Mouse (Mus musculus) naive thymus-derived CD4-positive, alpha-beta T cell, adult 2 months (primary cell): ENCODE data around the gene Vmn1r46.
"Not testable (repeated sequence)": the region's sequence is repeated elsewhere in the genome, so short reads cannot be mapped to it uniquely, and the experiment has no call there.

Source experiments
- DNase-seq: peaks from one replicate; pipeline ENCODE4 v3.0.0-alpha.2; 2011; ENCODE audit warnings: low read depth

The Vmn1r46 gene

DNA sequence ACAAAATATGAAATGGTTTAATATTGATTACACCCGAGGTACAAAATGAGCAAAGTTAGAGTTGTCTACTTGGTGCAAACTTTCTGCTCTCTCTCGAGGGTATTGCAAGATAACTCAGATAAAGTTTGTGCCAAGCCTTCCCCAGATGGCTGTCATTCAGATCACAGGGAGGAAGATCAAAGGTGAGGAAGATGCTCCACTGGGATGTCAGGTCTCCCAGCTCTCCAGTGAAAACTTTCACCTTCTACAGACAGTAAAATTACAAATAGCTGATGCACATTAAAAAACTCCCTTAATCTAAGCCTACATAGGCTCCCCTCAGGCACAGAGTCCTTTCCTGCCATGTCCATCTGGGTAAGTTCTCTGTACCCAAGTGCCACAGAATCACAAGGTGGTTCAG lies at the start of gene Vmn1r46:
Gene Vmn1r46 (plus strand): TSS at position 301 of the 400 bp plus-strand sequence.
- no peak for DNase-seq

DNA sequence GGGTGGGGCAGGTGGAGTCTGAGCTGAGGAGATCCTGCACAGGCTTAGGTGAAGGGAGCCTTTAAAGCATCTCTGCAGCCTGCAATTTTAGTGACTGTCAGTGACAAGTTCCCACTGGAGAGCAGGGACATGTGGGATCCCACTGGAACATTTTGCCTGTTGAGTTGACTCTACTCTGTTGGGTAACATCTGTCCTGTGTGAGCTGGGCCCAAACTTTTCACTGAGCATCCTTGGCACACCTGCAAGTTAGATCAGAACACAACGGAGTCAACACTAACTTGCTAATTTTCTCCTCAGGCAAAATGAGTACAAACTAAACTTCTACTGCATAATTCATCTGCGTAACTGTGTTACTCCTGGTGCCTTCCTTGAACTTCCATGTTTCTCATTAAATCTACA lies 28.6 kb upstream of the Vmn1r46 start, which contains the start of gene Vmn1r45:
Gene Vmn1r45 (minus strand): TSS at position 101 of the 400 bp plus-strand sequence.
- not testable (repeated sequence) for DNase-seq

DNA sequence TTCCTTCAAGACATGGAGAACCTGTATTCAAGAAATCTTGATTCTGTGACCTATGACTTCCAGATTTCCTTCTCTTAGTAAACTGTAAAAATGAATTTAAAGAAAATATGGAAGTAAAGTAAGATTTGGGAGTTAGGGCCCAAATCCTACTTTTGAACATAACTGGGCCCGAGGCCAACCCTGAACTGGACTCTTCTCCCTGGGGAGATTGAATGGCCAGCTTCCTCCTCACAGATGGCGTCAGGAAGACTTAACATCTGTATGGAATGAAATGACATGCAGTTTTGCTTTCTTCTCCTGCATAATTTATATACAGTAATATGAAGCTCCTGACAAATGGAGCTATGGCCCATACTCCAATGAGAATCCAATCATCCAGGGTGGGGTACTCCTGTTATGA lies 28.2 kb upstream of the Vmn1r46 start:
- no peak for DNase-seq

DNA sequence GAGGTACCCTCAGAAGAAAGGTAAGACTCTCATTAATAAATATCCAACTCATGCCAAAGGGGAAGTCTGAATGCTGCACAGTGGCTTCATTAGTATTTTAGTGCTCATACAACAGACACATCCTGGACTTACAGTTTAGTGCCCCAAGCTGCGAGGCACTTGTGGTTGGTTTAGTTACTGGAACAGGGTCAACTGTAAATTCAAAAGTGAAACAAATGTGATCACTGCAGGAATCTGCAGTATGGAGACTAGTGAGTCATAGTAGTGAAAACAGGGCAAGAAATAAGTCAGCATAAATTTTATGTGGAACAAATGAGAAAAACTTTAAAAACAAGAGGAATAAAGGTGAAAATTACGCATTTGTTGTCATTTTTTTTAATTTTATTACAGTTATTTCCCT lies 15.6 kb upstream of the Vmn1r46 start:
- no peak for DNase-seq

DNA sequence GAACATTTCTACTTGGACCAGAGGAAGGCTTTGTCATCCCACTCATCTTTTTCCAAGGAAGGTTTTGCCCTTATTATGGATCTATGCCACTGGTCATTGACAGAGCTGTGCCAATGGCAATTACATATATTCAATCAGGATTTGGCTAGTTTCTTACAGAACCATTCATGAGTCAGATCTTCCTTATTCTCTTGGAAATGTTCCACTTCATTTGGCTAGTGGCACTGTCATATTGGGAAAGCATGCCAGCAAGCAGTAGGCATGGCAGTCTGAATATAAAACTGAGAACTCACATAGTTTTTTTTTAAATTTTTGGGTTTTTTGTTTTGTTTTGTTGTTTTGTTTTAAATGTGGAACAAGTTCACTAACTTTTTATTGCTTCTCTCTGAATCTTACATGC lies 2.8 kb upstream of the Vmn1r46 start:
- DNase-seq: no peak

DNA sequence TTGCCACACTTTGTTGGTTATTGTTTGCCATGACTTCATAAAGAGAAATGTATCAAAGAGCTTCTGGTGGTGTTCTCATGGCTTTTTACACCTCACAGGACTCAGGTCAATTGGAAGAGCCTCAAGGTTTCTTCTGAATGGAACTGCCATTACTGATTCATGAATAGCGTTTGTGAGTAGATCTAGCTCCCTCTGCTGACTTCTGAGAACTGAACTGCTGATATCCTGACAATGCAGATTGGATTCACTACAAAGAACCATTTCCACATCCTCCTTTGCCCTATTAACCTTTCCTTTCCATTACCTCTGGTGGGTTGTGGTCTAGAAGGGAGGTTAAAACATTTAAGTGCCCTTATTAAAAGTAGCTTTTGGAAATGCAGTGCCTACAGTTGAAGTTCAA lies 16.9 kb downstream of the Vmn1r46 start:
- DNase-seq: no peak

DNA sequence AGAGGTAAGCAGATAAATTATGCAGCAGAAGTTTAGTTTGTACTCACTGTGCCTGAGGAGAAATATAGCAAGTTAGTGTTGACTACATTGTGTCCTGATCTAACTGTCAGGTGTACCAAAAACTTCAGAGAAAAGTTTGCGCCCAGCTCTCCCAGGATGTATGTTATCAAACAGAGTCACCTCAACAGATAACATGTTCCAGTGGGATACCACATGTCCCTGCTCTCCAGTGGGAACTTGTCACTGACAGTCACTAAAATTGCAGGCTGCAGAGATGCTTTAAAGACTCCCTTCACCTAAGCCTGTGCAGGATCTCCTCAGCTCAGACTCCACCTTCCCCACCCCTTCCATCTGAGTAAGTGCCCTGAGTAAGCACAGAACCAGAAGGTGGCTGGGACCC lies 46.7 kb downstream of the Vmn1r46 start, which contains the start of gene Vmn1r47:
Gene Vmn1r47 (plus strand): TSS at position 301 of the 400 bp plus-strand sequence.
- not testable (repeated sequence) for DNase-seq
